Mouse (Mus musculus) G1E-ER4 (cell line): ENCODE results near the gene Dgkz. TPM values are rescaled to one million over a fixed set of nuclear protein-coding genes. Genes with fewer than 3 reads are reported as not detected.

Experiments
- GATA1 ChIP-seq: IDR thresholded peaks from one replicate; pipeline ENCODE4 v1.8.0; 2012; ENCODE audit warnings: low read length, inconsistent platforms
- polyA plus RNA-seq: library from polyadenylated mRNA; stranded (reverse); fragments of >175 nt; gene quantifications from 2 replicates; pipeline ENCODE4 v1.2.3, GENCODE M21; 2012

The Dgkz gene
- polyA plus RNA-seq, 1 experiment: 526 TPM

GRCm38 (mm10) chr2:92007933-92008622 lies 32.4 kb upstream of the Dgkz start:
- no peak for TF ChIP-seq GATA1

- no peak for TF ChIP-seq GATA1
Observed at GRCm38 (mm10) chr2:92006983-92007921, 31.6 kb upstream of the Dgkz start.

- no peak for TF ChIP-seq GATA1
Observed at GRCm38 (mm10) chr2:92006491-92006890, 30.8 kb upstream of the Dgkz start.

DNA sequence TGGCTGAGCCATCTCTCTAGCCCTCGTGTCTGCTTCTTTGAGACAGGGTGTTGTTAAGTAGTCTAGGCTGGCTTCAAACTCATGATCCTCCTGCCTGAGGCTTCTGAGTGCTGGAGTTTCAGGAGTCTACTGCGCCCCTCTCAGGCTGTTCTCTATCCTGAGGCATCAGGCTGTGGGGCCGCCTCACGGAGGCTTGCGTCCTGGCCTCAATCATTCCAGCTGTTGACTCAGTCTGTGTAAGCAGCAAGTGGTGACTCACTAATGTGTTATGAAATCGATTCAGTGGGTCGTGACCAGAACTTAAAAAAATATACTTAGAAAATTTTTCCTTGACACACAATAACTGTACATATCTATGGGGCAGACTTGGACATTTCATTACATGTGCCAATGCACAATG lies 29.0 kb upstream of the Dgkz start:
- no peak for TF ChIP-seq GATA1

DNA sequence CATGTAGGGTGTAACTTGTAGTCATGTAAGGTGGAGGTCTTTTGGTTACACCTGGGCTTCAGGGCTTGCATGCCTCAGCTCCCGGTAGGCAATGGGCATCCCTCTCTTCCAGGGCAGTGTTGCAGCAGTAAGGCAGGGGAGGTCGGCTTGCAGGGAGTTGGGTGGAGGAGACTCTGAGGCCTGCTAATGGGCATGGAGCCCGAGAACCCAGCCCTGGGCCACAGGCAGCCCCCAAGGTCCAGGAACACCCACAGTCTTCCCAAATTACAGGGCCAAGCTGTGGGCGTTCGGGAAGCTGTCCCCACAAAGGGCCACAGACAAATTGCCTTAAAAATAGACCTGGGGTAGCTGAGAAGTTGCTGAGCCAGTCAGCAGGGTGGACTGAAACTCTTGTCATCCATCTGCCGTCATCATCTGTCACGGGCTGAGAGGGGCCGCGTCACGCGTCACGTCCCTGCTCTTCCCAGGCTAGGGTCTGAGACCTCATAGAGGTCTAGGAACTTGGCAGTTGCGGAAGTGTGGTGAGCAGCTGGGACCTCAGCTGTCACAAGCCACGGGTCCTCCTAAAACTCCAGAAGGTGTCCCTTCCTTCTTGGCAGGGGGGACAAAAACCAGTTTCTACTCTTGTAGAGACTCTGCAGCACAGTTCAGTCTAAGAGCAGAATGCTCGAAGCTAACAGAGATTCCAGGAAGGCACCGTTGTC lies 22.4 kb upstream of the Dgkz start:
- TF ChIP-seq GATA1: no peak

GRCm38 (mm10) chr2:91996006-91996405 lies 20.3 kb upstream of the Dgkz start:
- no peak for TF ChIP-seq GATA1

- no peak for TF ChIP-seq GATA1
Observed at GRCm38 (mm10) chr2:91993409-91993808, 17.7 kb upstream of the Dgkz start.

- TF ChIP-seq GATA1: no peak
Observed at GRCm38 (mm10) chr2:91989750-91990149, 14.1 kb upstream of the Dgkz start.

GRCm38 (mm10) chr2:91987542-91987941 lies 11.9 kb upstream of the Dgkz start:
- TF ChIP-seq GATA1: no peak

DNA sequence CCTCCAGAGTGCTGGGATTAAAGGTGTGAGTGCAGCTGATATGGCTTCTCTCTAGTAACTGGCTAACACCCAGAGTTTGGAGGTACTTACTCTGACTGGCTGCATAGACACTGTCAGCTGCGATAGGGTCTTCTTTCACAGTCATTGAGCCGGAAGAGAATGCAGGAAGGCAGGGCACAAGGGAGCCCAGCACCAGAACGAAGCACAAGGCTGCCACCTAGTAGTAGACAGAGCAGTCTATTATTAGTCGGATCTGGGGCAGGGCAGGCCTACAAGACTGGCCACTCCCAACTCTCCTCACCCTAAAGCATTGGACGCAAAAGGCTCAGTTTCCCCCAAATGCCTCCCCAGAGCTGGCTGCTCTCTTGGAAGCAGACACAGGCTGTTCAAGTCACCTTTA lies 10.4 kb upstream of the Dgkz start:
- no peak for TF ChIP-seq GATA1

- TF ChIP-seq GATA1: no peak
Observed at GRCm38 (mm10) chr2:91984906-91985525, 9.4 kb upstream of the Dgkz start.

DNA sequence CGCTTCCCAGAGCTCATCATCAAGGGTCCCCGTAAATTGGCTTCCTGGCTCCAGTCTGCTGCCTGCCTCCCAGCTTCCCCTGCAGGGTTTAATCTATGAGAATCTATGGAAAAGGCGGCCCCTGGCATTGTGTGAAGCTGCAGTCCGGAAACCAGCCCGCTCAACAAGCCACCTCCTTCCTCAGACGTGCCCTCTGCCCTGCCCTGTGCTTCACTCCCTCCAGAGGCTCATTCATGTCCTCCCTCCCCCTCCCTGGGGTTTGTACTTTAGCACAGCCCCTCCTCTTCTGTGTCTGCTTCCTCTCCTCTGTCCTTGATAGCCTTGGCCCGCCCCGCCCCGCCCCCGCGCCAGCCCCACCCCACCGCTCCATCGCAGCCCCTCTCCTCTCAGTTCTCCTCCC lies 8.8 kb upstream of the Dgkz start:
- no peak for TF ChIP-seq GATA1

- no peak for TF ChIP-seq GATA1
Observed at GRCm38 (mm10) chr2:91980830-91981229, 5.2 kb upstream of the Dgkz start.

DNA sequence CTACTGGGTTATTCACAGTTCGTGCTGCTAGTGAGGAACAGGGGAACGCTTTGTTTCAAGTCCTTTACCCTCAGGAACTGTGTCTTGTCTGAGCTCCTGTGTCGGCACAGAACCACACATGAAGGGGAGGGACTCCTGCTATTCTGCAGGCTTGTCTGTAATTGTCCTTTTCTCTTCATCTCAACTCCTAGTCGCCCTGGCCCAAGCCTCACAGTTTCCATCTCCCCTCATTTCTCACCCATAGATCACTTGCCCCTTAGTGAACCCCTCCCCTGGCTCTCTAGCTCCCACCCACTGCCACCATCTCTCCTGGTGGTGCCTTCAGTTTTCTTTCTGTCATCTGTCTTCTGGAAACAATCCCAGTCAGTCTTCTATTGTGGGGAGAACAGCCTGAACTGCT lies 4.6 kb upstream of the Dgkz start:
- no peak for TF ChIP-seq GATA1

GRCm38 (mm10) chr2:91978547-91978946 lies 2.9 kb upstream of the Dgkz start:
- TF ChIP-seq GATA1: no peak

DNA sequence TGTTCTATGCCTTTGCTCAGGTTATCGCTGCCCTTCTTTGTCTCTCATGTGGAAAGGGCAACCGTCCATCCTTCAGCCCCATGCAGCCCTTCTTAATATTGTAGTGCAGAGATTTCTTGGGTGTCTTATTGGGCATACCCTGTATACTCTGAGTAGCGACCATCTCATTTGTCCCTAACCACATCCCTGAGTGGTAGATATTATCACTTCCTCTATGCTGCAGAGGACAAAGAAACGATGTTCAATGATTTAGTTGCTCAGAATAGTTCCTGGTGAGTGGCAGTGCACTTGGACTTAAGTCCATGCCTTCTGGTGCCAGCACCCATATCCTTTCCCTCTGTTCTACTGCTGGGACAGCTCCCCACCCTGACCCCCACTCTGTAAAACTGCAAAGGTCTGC lies 2.3 kb upstream of the Dgkz start:
- no peak for TF ChIP-seq GATA1
